Mouse (Mus musculus) spleen, adult 18-20 months (tissue): ENCODE measurements around the gene Vmn1r107.
"Not testable (repeated sequence)": the region's sequence is repeated elsewhere in the genome, so short reads cannot be mapped to it uniquely, and the experiment has no call there.

Experiments
- DNase-seq, 2 experiments: peaks; one replicate each; pipeline ENCODE4 v3.0.0; 2022; ENCODE audit warnings: mixed read lengths in 2 of 2

The Vmn1r107 gene

DNA sequence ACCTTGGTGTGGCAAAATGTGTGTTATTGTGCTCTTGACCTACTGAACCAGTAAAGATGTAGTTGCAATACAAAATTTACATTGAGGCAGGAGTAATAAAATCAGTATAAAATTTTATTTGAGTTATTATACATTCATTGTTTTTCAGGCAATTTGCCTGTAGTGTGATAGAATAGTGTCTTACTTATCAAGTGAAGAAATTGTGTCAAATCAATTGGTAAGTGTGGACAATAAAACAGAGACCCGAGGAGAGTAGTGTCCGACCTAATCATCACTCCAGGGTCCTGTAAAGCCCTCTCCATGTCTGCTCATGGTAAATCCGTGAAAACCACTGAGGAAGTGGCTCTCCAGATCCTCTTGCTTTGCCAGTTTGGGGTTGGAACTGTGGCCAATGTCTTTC is at the start of gene Vmn1r107:
Vmn1r107 (plus strand) TSS at position 301 of the 400 bp plus-strand sequence.
- DNase-seq = not testable (repeated sequence)

DNA sequence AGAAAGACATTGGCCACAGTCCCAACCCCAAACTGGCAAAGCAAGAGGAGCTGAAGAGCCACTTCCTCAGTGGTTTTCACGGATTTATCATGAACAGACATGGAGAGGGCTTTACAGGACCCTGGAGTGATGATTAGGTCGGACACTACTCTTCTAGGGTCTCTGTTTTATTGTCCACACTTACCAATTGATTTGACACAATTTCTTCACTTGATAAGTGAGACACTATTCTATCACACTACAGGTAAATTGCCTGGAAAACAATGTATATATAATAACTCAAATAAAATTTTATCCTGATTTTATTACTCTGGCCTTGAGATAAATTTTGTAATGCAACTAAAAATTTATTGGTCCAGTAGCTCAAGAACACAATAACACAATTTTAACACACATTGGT is 34.4 kb downstream of the Vmn1r107 start, which contains the start of gene Vmn1r111:
Vmn1r111 (minus strand) TSS at position 101 of the 400 bp plus-strand sequence.
- not testable (repeated sequence) for DNase-seq
